ENCODE assay signal across 7 mouse cellular contexts in the genomic region with DNA sequence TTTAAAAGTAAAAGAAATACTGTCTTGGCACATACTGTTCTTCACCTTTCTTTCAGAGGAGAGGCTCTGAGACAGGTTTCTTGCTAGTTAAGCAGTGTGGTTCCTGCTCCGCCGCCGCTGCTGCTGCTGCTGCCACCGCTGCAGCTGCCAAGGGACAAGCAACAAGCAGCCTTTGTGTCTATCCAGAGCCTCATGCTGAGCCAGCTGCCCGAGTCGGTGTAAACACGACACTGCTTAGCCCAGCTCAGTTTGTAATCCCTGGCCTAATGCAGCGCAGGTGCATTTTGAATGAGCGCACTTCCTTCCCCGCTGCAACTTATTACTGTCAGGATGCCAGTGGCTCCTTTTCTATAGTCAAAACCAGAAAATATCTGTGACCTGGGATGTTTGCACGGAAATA.
DNase-seq lines count a peak whose midpoint lies in the region; ATAC-seq and TF ChIP-seq lines count a peak whose summit lies in the region.

No protein-coding gene starts in this region.

- no peaks in the 10 kb centered on the region for H3K36me3 ChIP-seq in lung, embryonic 14.5 days (ENCODE audit: insufficient read depth)
- H3K36me3 ChIP-seq in forebrain, embryonic 14.5 days (ENCODE audit: control insufficient read depth, insufficient read depth, low read length): no peaks in the 10 kb centered on the region
- no peaks in the 10 kb centered on the region for H3K36me3 ChIP-seq in neural tube, embryonic 13.5 days

- 21% methylated on average over 11 of the region's 11 CpGs for WGBS in lung, embryonic 14.5 days
- 3% methylated on average over 11 of the region's 11 CpGs for WGBS in forebrain, embryonic 14.5 days
- 2% methylated on average over 11 of the region's 11 CpGs for WGBS in neural tube, embryonic 13.5 days

- no peaks in the 10 kb centered on the region for H3K9me3 ChIP-seq in lung, embryonic 14.5 days (ENCODE audit: low read depth, low read length)
- H3K9me3 ChIP-seq in forebrain, embryonic 14.5 days (replicated peaks; ENCODE audit: control insufficient read depth, low read length): no peaks in the 10 kb centered on the region
- H3K9me3 ChIP-seq in neural tube, embryonic 13.5 days: no peaks in the 10 kb centered on the region

- H3K4me3 ChIP-seq in lung, embryonic 14.5 days (ENCODE audit: low read depth, low read length): no peak overlapping the region
- H3K4me3 ChIP-seq in forebrain, embryonic 14.5 days (ENCODE audit: low read depth, low read length): no peak overlapping the region
- no peak overlapping the region for H3K4me3 ChIP-seq in layer of hippocampus, adult 2 months
- no peak overlapping the region for H3K4me3 ChIP-seq in neural tube, embryonic 13.5 days

- no peak overlapping the region for H3K9ac ChIP-seq in lung, embryonic 14.5 days
- H3K9ac ChIP-seq in forebrain, embryonic 14.5 days (ENCODE audit: low read length): peak overlapping the region; percentile 33; the same call in 1 of the 2 replicates
- H3K9ac ChIP-seq in neural tube, embryonic 13.5 days: peak overlapping the region; percentile 49

- H3K4me2 ChIP-seq in lung, embryonic 14.5 days: no peak overlapping the region
- H3K4me2 ChIP-seq in forebrain, embryonic 14.5 days (ENCODE audit: low read length): 0 out of 2 replicates have a peak overlapping the region, but pooled peaks have one; percentile 10
- peak overlapping the region; percentile 37 for H3K4me2 ChIP-seq in neural tube, embryonic 13.5 days

- H3K27ac ChIP-seq in lung, embryonic 14.5 days (ENCODE audit: low read depth): peak overlapping the region; percentile 46; the same call in 1 of the 2 replicates
- peak overlapping the region; percentile 92 for H3K27ac ChIP-seq in forebrain, embryonic 14.5 days (ENCODE audit: low read depth, low read length)
- peak overlapping the region; percentile 91 for H3K27ac ChIP-seq in layer of hippocampus, adult 2 months
- peak overlapping the region; percentile 94 for H3K27ac ChIP-seq in neural tube, embryonic 13.5 days (replicated peaks)

- DNase-seq in lung, embryonic 14.5 days: peak; percentile 37
- no peak for DNase-seq in lung, postnatal 10 days
- peak; percentile 79 for DNase-seq in forebrain, embryonic 14.5 days (ENCODE audit: low spot score)
- peak in 1 of 2 experiments; percentile 59 for DNase-seq in layer of hippocampus, adult 2 months (ENCODE audit: low spot score in 2 of 2)
- no peak for DNase-seq in urinary bladder, postnatal 36 days (ENCODE audit: low spot score in 2 of 2)
- no peak for DNase-seq in urinary bladder, postnatal 4 days (ENCODE audit: low spot score in 2 of 2)

- H3K4me1 ChIP-seq in lung, embryonic 14.5 days (ENCODE audit: insufficient read depth): 0 out of 2 replicates have a peak, but pooled peaks cover 3% of the 10 kb centered on the region
- 0 out of 2 replicates have a peak, but pooled peaks cover 2% of the 10 kb centered on the region for H3K4me1 ChIP-seq in forebrain, embryonic 14.5 days (ENCODE audit: control insufficient read depth, insufficient read depth, low read length)
- peaks cover 20% of the 10 kb centered on the region for H3K4me1 ChIP-seq in neural tube, embryonic 13.5 days (replicated peaks)

- no peak for TF ChIP-seq CTCF in lung, embryonic 14.5 days (IDR thresholded peaks at IDR 0.05; ENCODE audit: low read depth)
- TF ChIP-seq CTCF in layer of hippocampus, adult 2 months (conservative IDR thresholded peaks at IDR 0.05): no peak

- ATAC-seq in lung, embryonic 14.5 days (ENCODE audit: insufficient read depth): no peak
- ATAC-seq in forebrain, embryonic 14.5 days: peak; percentile 75
- ATAC-seq in neural tube, embryonic 13.5 days (ENCODE audit: low read depth): peak; percentile 85

- H3K27me3 ChIP-seq in lung, embryonic 14.5 days (ENCODE audit: insufficient read depth, low read length): no peaks in the 10 kb centered on the region
- no peaks in the 10 kb centered on the region for H3K27me3 ChIP-seq in forebrain, embryonic 14.5 days (replicated peaks; ENCODE audit: control insufficient read depth, insufficient read depth, low read length)
- no peaks in the 10 kb centered on the region for H3K27me3 ChIP-seq in neural tube, embryonic 13.5 days

Comparison
In these comparisons a context has a peak if more than half of its experiments do, and no peak if none do; other contexts are left out.
1. DNase-seq: peak in lung, embryonic 14.5 days (single experiment) and forebrain, embryonic 14.5 days (single experiment); none in lung, postnatal 10 days (single experiment), urinary bladder, postnatal 36 days (0 of 2) and urinary bladder, postnatal 4 days (0 of 2).
2. Peak in every context shown above with its lines, with median percentiles within 50 percentile points of each other: H3K27ac ChIP-seq.